Mouse (Mus musculus) heart, embryonic 12.5 days (tissue): ENCODE results near the gene Gm21083. TPM values are rescaled to one million over a fixed set of nuclear protein-coding genes. Genes with fewer than 3 reads are reported as not detected.
A peak's percentile ranks its signal among the peaks of the same experiment; 100 is the strongest.
"Not testable (repeated sequence)": the region's sequence is repeated elsewhere in the genome, so short reads cannot be mapped to it uniquely, and the experiment has no call there.

Source experiments
- ATAC-seq: fragments of 200-750 bp; cut with Nextera tagmentation; 2 replicates; pipeline ENCODE4 v1.8.0; 2017; ENCODE audit warnings: moderate TSS enrichment, moderate library complexity; ENCODE audit not compliant: insufficient number of reproducible peaks, low FRiP score
- H3K27ac ChIP-seq: fragments of 300-500 bp; sonication (generic); 2 replicates; pipeline ENCODE4 v1.5.1; 2016; ENCODE audit warnings: mild to moderate bottlenecking, moderate library complexity; ENCODE audit not compliant: poor library complexity, severe bottlenecking
- H3K27me3 ChIP-seq: fragments of 300-500 bp; sonication (generic); replicated peaks from 2 replicates; pipeline ENCODE4 v1.6.1; 2016; ENCODE audit warnings: mild to moderate bottlenecking, moderate library complexity
- H3K36me3 ChIP-seq: fragments of 300-500 bp; sonication (generic); 2 replicates; pipeline ENCODE4 v1.6.1; 2016; ENCODE audit warnings: mild to moderate bottlenecking, moderate library complexity
- H3K4me1 ChIP-seq: fragments of 300-500 bp; sonication (generic); replicated peaks from 2 replicates; pipeline ENCODE4 v1.6.1; 2016; ENCODE audit warnings: mild to moderate bottlenecking
- H3K4me2 ChIP-seq: fragments of 300-500 bp; sonication (generic); 2 replicates; pipeline ENCODE4 v1.6.1; 2016; ENCODE audit warnings: mild to moderate bottlenecking, moderate library complexity
- H3K4me3 ChIP-seq: fragments of 300-500 bp; sonication (generic); 2 replicates; pipeline ENCODE4 v1.5.1; 2016; ENCODE audit warnings: mild to moderate bottlenecking
- H3K9ac ChIP-seq: fragments of 300-500 bp; sonication (generic); 2 replicates; pipeline ENCODE4 v1.6.1; 2016; ENCODE audit warnings: mild to moderate bottlenecking, moderate library complexity
- H3K9me3 ChIP-seq: fragments of 300-500 bp; sonication (generic); replicated peaks from 2 replicates; pipeline ENCODE4 v1.6.1; 2016; ENCODE audit warnings: mild to moderate bottlenecking, moderate library complexity
- WGBS: fragments of 180-500 bp; shearing (Covaris S2); methylation state at CpG from one replicate; pipeline ENCODE4 v1.1.7; 2016; 5-methylcytosine and 5-hydroxymethylcytosine counted together
- polyA plus RNA-seq: library from polyadenylated mRNA; unstranded; fragments of >200 nt; fragmentation: Nextera tagmentation; extraction: Ambion mirVana; gene quantifications from 2 replicates; pipeline ENCODE4 v1.2.1, GENCODE M21; 2016

The Gm21083 gene
- 0.47 TPM in 1 of 2 replicates, not detected in the other for polyA plus RNA-seq

DNA sequence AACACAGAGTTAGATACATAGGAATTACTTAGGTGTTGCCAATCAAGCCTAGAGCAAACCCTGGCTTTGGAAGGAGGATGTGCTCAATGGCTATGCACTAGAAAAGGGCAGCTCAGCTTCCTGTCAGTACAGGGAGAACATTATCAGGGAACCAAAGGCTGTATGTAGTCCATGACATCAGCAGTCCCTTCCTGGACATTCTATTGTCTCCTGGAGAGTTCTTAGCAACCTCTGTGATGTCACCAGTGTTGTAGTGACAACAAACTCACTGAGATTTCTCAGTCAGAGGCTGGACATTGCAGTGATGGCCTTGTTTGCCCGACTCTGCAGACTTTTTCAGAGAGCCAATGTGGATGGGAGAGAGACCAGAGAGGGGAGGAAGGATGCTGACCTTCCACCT lies at the start of gene Gm21083:
TSS of gene Gm21083 (plus strand) at position 301 of the 400 bp plus-strand sequence.
- H3K4me2 ChIP-seq, ATAC-seq, H3K4me1 ChIP-seq, H3K27ac ChIP-seq, H3K4me3 ChIP-seq, H3K9ac ChIP-seq, H3K27me3 ChIP-seq, H3K36me3 ChIP-seq, H3K9me3 ChIP-seq: not testable (repeated sequence)
- WGBS = 67% methylated on average over 1 of the region's 1 CpGs

DNA sequence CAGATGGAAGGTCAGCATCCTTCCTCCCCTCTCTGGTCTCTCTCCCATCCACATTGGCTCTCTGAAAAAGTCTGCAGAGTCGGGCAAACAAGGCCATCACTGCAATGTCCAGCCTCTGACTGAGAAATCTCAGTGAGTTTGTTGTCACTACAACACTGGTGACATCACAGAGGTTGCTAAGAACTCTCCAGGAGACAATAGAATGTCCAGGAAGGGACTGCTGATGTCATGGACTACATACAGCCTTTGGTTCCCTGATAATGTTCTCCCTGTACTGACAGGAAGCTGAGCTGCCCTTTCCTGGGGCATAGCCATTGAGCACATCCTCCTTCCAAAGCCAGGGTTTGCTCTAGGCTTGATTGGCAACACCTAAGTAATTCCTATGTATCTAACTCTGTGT lies 48.0 kb upstream of the Gm21083 start, which contains the start of gene Gm21190:
TSS of gene Gm21190 (minus strand) at position 101 of the 400 bp plus-strand sequence.
- ATAC-seq, H3K4me1 ChIP-seq, H3K4me2 ChIP-seq, H3K36me3 ChIP-seq, H3K27ac ChIP-seq, H3K9ac ChIP-seq, H3K27me3 ChIP-seq, H3K4me3 ChIP-seq: not testable (repeated sequence)
- WGBS = 33% methylated on average over 1 of the region's 1 CpGs
- H3K9me3 ChIP-seq = peaks cover 24% of the 10 kb centered on the region

DNA sequence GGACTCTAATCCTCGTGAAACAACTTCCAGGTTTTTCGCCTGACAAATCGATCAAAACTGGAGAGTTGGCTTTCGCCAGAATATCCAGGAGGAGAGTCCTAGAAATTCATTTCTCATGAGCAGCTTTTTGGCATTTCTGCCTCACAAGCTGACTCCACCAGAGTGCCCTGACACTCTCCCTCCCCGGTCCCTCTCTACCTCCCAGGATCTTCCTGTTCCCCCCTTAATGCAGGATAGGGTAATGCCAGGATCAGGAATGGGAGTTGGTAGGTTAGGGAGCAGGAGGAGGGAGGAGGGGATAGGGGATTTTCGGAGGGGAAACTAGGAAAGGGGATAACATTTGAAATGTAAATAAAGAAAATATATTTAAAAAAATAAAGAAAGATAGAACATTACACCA lies 28.5 kb upstream of the Gm21083 start:
- H3K9ac ChIP-seq, ATAC-seq, H3K4me3 ChIP-seq, H3K4me1 ChIP-seq, H3K4me2 ChIP-seq, H3K27ac ChIP-seq, H3K36me3 ChIP-seq, H3K27me3 ChIP-seq: not testable (repeated sequence)
- peaks cover 17% of the 10 kb centered on the region for H3K9me3 ChIP-seq
- 64% methylated on average over 6 of the region's 6 CpGs for WGBS

DNA sequence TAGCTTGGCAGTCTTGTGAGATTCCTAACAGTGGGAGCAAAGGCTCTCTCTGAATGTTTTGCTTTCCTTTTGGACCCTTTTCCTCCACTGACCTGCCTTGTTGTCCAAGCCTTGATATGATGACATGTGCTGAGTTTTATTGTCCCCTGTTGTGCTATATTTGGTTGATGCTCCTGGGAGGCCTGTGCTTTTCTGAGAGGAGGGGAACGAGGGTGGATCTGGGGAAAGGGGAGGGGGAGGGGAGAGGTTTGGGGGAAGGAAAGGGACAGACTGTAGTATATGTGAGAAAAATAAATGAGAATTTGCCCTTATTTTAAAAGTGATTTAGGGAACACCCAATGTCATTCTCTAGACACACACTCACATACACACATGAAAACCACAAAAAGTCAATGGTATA lies 28.0 kb upstream of the Gm21083 start:
- not testable (repeated sequence) for ATAC-seq, H3K36me3 ChIP-seq
- whole genome bisulfite sequencing = 38% methylated on average over 1 of the region's 1 CpGs

DNA sequence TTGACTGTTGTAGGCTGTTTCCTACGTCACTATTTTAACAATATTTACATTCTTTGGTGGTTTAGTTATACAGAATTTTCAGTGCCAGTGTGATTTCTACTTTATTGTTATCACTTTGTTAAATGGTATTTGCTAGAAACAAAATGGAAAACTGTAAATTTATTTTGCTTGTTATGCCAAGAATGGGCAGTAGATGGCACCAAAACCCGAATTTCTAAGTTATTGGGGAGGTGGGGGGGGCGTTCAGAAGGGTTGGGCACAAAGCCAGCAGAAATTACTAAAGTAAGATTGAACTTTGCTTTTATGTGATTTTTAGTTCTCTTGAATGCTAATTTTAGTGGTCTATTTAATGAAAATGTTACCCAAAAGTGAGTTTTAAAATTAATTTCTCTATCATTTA lies 27.5 kb upstream of the Gm21083 start:
- H3K4me1 ChIP-seq, H3K36me3 ChIP-seq, ATAC-seq, H3K4me2 ChIP-seq, H3K27ac ChIP-seq, H3K4me3 ChIP-seq, H3K9ac ChIP-seq, H3K27me3 ChIP-seq: not testable (repeated sequence)
- WGBS = 15% methylated on average over 3 of the region's 3 CpGs
- peaks cover 17% of the 10 kb centered on the region for H3K9me3 ChIP-seq

More for the DNA sequence above, 28.0 kb upstream of the Gm21083 start:
- not testable (repeated sequence) for H3K27ac ChIP-seq, H3K4me3 ChIP-seq, H3K4me1 ChIP-seq, H3K27me3 ChIP-seq, H3K4me2 ChIP-seq, H3K9ac ChIP-seq
- peaks cover 17% of the 10 kb centered on the region for H3K9me3 ChIP-seq

DNA sequence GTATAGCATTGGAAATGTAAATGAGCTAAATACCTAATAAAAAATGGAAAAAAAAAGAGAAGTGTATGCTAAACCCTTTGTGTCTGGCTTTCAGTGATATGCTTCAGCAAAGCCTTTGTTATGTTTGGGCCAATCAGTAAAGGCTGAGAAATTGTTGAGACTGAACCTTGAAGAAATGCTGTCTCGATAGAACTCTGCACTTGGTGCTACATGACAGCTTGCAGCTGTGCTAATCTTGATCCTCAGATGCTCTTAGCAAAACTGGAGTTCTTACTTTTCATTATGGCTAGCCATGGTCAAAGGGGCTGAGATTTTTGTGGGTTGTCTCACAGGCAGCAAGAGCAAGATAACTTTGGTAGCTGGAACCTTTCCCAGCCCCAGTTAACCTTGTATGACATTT lies 18.5 kb upstream of the Gm21083 start:
- not testable (repeated sequence) for H3K4me2 ChIP-seq, H3K27ac ChIP-seq, H3K4me3 ChIP-seq, H3K36me3 ChIP-seq, H3K27me3 ChIP-seq, ATAC-seq, H3K4me1 ChIP-seq, H3K9ac ChIP-seq
- H3K9me3 ChIP-seq = peaks cover 22% of the 10 kb centered on the region
- 56% methylated on average over 1 of the region's 1 CpGs for WGBS

DNA sequence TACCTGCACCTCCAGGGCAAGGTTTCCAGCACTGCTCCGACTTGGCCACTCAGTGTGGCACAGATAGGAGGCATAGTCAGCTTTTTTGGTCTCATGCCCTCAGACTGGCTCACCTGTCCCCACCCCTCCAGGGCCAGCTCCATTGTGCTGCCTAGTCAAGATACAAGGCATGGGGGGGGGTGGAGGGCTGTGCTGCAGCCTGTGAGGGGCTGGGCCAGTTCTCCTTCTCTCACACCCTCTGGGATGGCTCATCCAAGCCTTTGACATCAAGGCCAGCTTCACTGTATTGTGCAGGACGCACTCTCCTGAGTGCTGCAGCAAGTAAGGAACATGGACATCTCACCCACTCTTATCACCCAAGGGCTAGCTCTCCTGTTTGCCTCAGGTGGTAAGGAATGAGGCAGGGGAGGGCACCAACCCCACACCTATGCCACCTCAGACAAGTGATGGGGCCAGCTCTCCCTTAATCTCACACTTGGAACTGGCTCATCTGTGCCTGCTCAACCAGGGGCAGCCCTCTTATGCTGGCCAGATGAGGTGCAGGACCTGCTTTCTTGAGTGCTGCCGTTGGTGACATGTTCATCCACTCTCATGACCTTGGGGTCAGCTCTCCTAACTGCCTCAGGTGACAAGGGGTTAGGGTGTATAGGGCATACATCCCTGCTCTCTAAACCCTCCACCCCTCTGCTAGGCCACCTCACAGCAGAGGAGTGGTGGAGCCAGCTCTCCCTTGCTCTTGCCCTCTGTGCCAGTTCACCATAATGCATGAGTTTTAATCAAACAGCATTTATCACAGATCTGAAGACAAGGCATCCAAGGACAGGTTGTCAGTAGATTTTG lies 15.5 kb upstream of the Gm21083 start:
- WGBS = 75% methylated on average over 3 of the region's 3 CpGs

DNA sequence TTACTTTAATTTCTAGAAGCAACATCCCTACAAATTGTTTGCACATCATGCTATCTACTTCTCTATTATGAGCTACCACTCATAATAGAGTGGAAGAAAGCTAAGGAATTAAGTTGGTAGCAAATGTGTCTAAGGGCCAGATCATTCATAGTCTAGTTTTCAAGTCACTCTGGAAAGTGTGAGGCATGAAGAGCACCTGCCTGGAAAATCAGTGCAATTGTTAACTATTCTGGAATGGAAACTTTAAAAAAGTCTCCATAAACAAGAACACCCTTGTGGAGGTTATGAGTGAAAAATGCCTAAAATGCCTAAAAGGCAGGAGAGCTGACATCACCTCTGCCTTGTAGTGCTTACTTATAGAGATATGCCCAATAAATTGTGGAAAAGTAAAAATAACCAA lies 3.4 kb upstream of the Gm21083 start:
- not testable (repeated sequence) for H3K27me3 ChIP-seq, H3K36me3 ChIP-seq, H3K27ac ChIP-seq, H3K4me3 ChIP-seq, ATAC-seq, H3K9ac ChIP-seq, H3K4me1 ChIP-seq, H3K4me2 ChIP-seq, H3K9me3 ChIP-seq

More for the DNA sequence above, 15.5 kb upstream of the Gm21083 start:
- H3K4me3 ChIP-seq, H3K9ac ChIP-seq, H3K27me3 ChIP-seq, H3K4me2 ChIP-seq, H3K27ac ChIP-seq, H3K4me1 ChIP-seq, H3K36me3 ChIP-seq: not testable (repeated sequence)
- ATAC-seq = peak; percentile 52
- peaks cover 19% of the 10 kb centered on the region for H3K9me3 ChIP-seq

DNA sequence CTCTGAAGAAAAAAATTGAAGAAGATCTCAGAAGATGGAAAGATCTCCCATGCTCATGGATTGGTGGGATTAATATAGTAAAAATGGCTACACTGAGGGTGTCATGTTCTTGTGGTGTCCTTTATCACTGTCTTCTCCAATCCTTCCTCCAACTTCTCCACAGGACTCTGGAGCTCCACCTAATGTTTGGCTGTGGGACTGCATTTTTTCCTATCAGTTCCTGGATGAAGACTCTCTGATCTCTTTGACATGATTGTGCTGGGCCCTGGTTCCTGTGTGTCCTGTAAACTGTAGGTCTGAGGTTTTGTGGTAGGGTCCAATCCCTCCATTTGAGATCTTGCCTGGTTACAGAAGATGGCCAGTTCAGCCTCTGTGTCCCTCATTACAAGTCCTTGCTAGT lies 9.2 kb downstream of the Gm21083 start:
- H3K9me3 ChIP-seq, H3K27me3 ChIP-seq, H3K36me3 ChIP-seq, ATAC-seq, H3K27ac ChIP-seq, H3K4me2 ChIP-seq, H3K9ac ChIP-seq, H3K4me1 ChIP-seq, H3K4me3 ChIP-seq: not testable (repeated sequence)

DNA sequence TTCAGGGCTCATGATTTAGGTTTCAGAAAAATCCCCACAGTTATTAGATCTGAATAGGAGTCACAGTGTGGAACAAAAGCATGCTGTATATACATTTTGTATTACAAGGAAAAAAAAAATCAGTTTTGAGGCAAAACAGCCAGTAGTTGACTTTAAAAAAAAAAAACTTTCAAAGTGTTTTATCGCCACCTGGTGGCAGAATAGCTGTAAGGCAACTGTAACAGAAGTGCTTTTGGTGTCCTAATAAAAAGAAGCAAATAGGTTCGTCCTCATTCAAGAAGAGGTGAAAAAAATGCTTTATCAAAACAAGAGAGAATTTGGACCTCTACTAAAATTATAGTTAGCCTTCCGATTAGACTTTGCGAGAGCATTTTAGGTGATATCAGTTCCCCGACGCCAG lies 11.2 kb downstream of the Gm21083 start:
- H3K27ac ChIP-seq, H3K9ac ChIP-seq, H3K9me3 ChIP-seq, H3K4me2 ChIP-seq, H3K36me3 ChIP-seq, H3K4me1 ChIP-seq, H3K4me3 ChIP-seq, ATAC-seq, H3K27me3 ChIP-seq: not testable (repeated sequence)
- 25% methylated on average over 6 of the region's 6 CpGs for WGBS

DNA sequence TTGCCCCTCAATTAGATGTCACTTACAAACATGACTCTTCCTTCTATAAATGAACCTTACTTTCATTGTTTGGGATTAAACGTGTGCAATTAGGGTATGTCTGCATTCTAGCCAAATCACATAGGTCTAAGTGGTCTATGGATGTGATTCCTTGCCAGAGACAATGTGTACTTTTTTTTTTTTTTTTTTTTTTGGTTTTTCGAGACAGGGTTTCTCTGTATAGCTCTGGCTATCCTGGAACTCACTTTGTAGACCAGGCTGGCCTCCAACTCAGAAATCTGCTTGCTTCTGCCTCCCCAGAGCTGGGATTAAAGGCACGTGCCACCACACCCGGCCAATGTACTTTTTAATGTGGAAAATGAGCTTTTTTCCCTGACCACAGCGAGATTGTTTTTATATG lies 13.5 kb downstream of the Gm21083 start:
- H3K4me2 ChIP-seq, ATAC-seq, H3K36me3 ChIP-seq, H3K9ac ChIP-seq, H3K27me3 ChIP-seq, H3K4me1 ChIP-seq, H3K4me3 ChIP-seq, H3K9me3 ChIP-seq, H3K27ac ChIP-seq: not testable (repeated sequence)
- 48% methylated on average over 5 of the region's 5 CpGs for WGBS

DNA sequence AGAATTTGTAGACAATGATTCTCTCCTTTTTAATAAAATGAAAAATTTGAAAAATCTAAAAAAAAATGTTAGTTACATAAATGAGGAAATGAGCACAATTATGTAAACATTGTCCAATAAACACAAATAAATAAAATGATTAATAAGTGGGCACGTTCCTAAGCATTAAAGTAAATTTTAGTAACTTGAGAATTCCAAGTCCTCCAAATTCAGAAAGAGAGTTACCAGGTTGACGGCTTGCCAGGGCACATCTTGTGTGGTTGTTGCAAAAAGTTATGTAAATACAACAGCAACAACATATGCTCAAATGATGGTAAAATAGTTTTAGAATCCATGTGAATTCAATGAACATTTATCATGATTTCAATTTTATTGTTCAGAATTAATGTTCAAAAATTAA lies 14.4 kb downstream of the Gm21083 start:
- not testable (repeated sequence) for H3K36me3 ChIP-seq, H3K27ac ChIP-seq, H3K9me3 ChIP-seq, H3K27me3 ChIP-seq, H3K4me2 ChIP-seq, H3K9ac ChIP-seq, H3K4me1 ChIP-seq, H3K4me3 ChIP-seq
- WGBS = 70% methylated on average over 2 of the region's 2 CpGs
- ATAC-seq = peak; percentile 72
